Mouse (Mus musculus): Measurements from ENCODE around the gene Apbb1ip. TPM values are rescaled to one million over a fixed set of nuclear protein-coding genes. Genes with fewer than 3 reads are reported as not detected.
A peak's percentile ranks its signal among the peaks of the same experiment; 100 is the strongest.

The Apbb1ip gene
- 1 to 10 TPM; 2.6 to 2.7 TPM for total RNA-seq (2021)
- long read RNA-seq, experiment 1: 0 reads
- long read RNA-seq, experiment 2: 0 reads

DNA sequence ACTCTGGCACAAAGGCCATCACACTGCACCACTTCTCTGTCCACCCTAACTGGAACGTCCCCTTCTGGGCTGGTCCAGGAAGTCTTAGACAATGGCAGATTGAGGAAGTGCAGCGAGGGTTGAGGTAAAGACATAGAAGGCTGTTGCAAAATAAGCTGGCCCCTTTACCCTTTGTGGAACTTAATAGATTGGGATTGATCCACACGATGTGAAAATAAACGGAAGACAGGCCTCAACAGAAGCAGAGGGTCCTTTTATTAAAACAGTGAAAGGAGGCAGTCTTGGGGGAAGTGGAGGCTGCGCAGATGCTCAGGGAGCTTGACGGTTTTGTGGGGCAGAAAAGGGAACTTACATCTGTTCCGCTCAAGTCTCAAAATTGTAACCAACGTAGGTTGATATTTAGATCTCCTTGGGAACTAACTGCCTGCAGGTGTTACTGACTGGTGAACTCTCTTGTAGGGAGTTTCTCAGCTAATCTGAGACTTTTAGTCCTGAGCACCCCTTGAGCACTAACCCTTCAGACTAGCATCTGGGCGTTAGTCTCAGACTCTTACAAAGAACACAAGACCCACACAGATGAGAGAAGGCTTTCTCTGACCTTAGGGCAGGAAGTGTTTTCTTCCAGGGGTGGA lies at the start of gene Apbb1ip:
Gene Apbb1ip (plus strand): TSS at position 546 of the 632 bp plus-strand sequence.
- DNase-seq: no peak
- intact Hi-C loops (cut with DNase I; ENCODE audit: low total_unique reads): no loop called here

DNA sequence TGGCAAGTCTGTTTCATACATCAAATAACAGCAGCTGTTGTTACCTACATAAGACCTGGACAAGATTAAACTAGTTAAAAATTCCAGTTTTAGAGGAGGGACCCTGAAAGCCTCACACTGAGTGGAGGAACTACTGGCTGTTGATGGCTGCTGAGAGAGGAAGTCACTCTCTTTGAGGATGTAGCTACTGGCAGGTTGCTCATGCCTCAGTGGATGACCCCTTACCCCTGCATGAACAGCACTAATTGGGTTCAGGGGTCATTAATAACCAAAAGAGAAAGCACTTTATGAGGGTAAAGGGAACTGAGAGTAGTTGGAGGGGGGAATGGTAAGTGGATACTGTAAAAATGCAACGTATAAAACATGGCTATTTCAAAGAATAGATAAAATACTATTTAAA lies 46.8 kb upstream of the Apbb1ip start:
- no peak for DNase-seq
- intact Hi-C loops (cut with DNase I; ENCODE audit: low total_unique reads): no loop called here

DNA sequence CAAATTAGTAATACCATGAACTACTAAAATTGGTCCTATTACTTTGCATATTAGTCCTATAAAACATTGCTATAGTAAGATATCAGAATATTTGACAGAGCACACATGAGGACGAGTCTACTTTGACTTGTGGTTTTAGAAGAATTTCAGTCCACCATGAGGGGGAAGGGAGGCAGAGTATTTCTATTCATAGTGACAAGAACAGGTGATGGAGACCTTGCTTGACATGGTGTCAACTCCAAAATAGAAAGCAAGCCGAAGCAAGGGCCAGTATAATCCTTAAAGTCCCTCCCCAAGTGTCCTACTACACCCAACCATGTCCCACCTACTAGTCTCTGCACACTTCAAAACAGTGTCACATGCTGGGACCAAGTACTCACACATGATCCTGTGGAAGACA lies 37.8 kb upstream of the Apbb1ip start:
- intact Hi-C loops (cut with DNase I; ENCODE audit: low total_unique reads): no loop called here
- no peak for DNase-seq

DNA sequence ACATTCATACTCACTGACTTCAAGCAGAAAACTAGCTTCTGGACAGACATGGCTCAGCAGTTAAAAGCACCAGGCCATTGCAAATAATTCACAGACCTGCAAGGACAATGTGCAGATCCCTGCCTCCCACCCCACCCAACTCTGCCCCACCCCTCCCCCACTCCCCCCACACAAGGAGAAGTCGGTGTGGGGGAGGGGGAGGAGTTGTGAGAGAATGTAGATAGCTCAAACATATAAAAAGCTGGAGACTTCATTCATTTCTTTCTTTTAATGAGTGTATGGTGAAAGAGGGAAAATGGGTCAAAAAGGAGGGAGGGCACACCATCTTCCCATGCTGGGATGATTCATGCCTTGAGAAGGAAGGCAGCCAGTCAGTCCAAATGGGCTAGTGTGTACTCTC lies 34.5 kb upstream of the Apbb1ip start:
- intact Hi-C loops (cut with DNase I; ENCODE audit: low total_unique reads): no loop called here
- no peak for DNase-seq

DNA sequence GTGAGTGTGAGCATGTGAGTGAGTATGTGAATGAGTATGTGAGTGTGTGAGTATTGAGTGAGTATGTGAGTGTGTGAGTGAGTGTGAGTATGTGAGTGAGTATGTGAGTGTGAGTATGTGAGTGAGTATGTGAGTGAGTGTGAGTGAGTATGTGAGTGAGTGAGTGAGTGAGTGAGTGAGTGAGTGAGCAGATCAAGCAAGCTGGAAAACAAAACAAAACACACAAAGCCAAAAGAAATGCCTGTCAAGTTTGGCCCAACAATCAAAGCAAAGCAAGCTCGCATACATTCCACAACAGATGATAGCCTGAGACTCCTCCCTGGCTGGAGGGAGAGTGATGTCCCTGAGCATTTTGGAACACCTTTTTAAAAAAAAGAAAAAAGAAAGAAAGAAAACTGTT lies 33.5 kb upstream of the Apbb1ip start:
- intact Hi-C loops (cut with DNase I; ENCODE audit: low total_unique reads): no loop called here
- DNase-seq: no peak

DNA sequence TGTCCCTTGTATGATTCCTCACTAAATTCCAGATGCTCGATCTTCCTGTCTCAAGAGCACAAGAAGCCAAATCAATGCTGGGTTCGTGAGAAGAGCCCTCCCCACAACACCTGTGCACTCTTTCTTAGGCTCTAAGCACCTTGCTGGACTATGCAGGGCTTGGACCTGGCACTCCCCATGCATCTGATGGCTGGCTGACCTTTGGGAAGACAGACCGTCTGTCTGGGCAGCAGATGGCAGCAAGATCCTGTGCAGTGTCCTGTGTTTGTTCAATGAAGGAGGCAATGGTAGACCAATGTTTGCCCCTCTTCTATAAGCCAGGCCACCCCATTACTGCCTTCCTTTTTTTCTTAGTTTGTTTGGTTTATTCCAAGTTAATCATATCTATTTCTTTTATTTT lies 32.7 kb upstream of the Apbb1ip start:
- DNase-seq: no peak
- intact Hi-C loops (cut with DNase I; ENCODE audit: low total_unique reads): no loop called here

DNA sequence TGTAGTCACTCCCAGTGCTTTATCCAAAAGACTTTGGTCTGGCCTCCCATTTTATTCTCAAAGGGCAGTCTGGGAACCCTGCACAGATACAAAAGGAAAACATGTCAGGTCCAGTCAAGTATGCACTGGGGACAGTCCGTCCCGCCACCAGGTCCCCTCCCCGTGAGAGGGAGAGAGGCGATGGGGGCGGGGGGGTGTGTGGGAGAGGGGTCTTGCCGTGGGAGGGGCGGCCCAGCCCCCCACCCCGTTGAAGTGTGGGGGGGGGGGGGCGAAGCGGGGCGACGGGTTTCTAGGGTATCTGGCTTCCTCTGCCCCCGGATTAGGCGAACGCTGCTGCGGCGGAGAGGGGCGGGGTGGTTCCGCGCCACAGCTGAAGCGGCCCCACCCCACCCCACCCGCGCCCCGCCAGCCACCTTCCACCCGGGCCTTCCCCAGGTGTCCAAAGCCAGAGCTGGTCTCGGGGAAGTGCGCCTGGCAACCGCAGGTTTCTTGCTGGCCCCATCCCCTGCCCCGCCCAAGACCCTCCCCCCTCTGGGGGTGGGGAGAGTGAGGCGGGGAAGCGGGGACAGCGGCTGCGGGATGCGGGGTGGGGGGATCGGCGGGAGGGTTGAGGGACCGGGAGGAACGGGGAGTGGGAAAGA lies 29.7 kb upstream of the Apbb1ip start:
- peak; percentile 10 for DNase-seq
- intact Hi-C loops (cut with DNase I; ENCODE audit: low total_unique reads): no loop called here

DNA sequence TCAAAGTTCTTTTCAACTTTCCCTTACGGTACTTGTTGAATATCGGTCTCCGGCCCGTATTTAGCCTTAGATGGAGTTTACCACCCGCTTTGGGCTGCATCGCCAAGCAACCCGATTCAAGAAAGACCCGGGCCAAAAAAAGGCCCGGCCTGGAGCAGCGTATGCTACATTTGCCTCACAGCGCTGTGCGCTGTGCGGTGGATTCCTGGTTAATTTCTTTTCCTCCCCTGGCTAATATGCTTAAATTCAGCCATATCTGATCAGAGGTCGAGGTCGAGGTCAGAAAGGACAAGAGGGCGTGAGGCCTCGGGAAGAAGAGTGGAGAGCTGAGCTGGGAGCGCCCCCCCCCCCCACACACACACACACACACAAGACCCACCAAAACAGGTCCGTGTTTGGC lies 29.0 kb upstream of the Apbb1ip start:
- DNase-seq: no peak
- intact Hi-C loops (cut with DNase I; ENCODE audit: low total_unique reads): no loop called here

DNA sequence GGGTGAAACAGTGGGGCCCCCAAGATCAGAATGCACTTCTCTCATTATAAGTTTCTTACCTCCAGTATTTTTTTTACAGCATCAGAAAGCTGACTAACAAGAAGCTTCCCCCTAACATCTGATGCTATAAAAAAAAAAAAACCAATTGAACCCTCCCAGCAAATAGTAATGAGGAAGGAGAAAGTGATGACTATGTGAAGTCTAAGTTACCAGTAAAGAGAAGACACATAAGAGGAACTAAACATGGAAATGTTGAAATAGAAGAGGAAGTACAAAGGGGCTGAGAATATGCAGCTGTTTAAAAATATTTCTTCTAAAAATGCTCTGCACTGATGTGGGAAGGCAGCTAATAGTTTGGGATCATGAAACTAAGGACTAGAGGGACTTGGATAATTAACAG lies 27.1 kb upstream of the Apbb1ip start:
- DNase-seq: no peak
- intact Hi-C loops (cut with DNase I; ENCODE audit: low total_unique reads): no loop called here

DNA sequence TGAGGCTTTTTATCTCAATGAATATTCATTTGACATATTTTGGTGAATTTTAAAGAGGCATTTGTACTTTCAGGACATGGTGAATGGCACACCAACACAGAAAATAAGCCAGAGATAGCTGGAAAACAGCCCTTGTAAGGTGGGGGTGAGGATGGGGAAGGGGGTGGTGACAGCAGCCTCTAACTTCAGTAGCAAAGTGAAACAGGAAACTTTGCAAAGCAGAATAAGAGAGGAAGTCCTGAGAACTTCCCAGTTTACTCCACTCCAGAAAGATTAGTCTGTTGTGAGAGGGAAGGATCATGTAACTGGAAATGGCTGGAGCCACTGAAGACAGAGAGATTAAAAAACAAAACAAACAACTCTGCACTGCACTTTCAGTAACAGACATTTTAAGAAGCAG lies 26.0 kb upstream of the Apbb1ip start:
- no peak for DNase-seq
- intact Hi-C loops (cut with DNase I; ENCODE audit: low total_unique reads): no loop called here

DNA sequence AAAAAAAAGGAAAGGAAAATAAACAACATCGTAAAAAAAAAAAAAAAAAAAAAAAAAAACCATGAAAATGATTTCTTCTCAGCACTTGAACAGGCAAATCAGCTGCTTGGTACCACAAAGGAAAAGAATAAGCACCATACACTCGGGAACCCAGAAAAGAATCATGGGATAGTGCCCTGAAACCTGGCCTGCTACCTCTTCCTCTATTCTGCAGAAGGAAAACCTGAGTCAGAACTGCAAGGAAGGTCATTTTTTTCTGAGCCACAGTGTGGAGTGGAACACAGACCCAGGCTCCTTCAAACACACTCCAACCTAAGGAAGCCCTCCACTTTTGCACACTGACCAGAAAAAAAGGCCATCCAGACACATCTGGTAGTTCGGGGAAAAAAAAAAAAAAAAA lies 24.1 kb upstream of the Apbb1ip start:
- no peak for DNase-seq
- intact Hi-C loops (cut with DNase I; ENCODE audit: low total_unique reads): loop anchor here (10.0 kb wide), 1 partner anchor 115 kb away; no protein-coding TSS in a partner anchor

DNA sequence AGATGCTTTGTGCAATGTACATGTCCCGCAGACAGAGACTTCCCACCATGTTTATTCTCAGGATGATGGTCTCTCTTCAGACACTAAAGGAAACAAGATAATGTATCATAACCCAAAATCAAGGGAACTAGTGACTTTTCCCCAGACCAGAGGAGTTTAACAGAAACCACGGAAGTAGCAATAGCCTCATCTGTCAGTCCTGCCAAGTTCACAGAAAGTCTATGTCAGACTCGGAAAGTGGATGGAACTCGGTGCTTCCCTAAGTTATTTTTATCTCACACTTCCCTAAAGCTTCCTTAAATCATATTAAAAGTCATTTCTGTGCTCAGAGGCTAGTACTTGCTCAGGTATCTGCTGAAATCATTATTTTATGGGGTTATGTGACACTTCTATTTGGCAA lies 21.4 kb upstream of the Apbb1ip start:
- no peak for DNase-seq
- intact Hi-C loops (cut with DNase I; ENCODE audit: low total_unique reads): loop anchor here (10.0 kb wide), 1 partner anchor 112 kb away; no protein-coding TSS in a partner anchor

DNA sequence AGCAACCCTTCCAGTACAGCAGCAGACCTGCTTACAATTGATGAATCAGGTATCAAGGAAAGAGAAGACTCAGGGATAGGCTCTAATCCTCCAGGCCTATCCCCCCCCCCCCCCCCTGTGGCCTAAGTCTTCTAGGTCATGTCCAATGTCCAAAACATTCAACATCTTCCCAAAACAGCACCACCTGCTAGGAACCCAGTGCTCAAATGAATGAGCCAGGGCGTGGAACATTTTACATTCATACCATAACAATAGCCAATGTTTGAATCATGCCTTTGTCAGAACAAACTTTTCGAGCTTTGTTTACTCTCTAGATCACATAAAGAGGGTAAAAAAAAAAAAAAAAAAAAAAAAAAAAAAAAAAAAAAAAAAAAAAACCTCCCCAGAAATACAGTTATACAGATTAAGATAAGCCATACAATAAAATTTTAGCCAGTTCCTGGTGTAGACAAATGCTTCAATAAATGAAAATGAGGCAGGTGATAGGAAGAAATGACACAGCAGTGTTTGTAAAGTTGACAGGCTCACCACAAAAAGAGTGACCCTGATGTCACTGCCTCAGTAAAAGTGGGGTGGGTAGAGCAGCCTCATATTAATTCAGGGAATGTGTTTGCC lies 20.3 kb upstream of the Apbb1ip start:
- no peak for DNase-seq

DNA sequence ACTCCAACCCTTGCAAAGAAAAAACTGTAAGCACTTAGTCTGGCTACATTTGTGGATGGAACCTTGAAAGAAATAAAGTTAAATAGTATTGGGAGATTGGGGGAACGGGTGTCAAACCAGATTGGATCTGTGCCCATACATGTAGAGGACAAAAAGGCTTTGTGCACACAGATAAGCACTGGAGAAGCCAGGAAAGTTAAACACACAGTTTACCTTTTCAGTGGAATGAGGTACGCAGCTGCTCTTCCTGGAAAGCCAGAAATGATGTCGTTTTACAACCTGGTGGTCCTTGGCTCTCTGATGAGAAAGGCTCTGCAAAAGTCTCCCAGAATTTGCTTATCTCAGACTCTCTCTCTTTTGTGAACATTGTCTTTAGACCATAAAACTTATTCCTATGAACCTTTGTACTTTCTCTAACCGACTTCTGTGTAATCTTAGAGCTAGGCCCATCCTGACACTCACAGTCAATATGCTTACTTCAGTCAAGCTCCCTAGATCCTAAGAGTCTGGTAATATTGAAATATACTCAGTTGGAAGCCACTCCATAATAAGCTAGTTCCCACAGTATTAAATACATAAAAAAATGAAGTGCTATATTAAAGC lies 19.6 kb upstream of the Apbb1ip start:
- intact Hi-C loops (cut with DNase I; ENCODE audit: low total_unique reads): loop anchor here (10.0 kb wide), 1 partner anchor 110 kb away; no protein-coding TSS in a partner anchor
- no peak for DNase-seq

More for the DNA sequence above, 20.3 kb upstream of the Apbb1ip start:
- intact Hi-C loops (cut with DNase I; ENCODE audit: low total_unique reads): loop anchor here (10.0 kb wide), 1 partner anchor 111 kb away; no protein-coding TSS in a partner anchor

DNA sequence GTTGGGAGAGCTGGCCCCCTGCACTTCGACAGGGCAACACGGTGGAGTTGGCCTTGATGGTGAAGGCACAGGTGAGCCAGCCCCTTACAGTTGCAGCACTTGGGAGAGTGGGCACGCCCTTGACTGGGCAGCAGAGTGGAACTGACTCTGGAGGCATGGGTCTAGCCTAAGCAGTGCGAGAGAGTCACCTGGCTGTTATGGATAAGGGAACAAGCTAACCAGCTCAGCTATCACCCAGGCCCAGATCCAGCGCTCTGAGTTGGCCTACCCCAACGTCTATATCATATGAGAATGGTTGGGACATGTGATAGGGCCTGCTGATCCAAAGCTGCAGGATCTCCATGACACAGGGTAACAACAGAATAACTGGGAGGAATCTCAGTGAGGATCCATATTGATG lies 18.3 kb upstream of the Apbb1ip start:
- intact Hi-C loops (cut with DNase I; ENCODE audit: low total_unique reads): loop anchor here (10.0 kb wide), 1 partner anchor 109 kb away; no protein-coding TSS in a partner anchor
- DNase-seq: no peak

DNA sequence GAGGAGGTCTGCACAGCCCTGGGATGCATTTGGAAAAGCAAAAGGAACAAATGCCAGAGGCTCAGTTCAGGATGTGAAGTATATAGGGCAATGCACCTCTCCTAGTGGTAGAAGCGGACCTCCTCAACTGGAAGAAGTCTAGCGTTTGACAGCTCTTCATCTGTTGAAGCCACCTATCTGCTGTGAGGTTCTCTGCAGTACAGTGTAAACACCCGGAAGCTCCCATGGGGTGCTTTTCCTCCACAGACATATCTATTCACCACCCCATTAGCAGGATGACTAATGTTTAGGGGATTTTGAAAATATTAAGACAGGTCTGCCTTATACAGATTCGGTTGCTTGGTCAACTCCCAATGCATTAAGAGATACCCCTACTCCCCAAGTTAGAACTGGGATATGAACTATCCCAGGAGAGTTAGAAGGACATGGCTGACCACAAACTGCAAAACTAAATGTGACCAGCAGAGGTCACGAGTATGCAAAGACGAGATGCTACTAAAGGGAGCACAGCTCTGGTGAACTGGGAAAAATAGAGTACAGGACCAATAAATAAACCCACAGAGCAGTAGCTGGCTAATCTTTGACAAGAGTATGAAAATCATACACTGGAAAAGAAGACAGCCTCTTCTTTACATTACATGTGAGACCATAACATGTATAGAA lies 15.5 kb upstream of the Apbb1ip start:
- peak; percentile 49 for DNase-seq
- intact Hi-C loops (cut with DNase I; ENCODE audit: low total_unique reads): loop anchor here (10.0 kb wide), 1 partner anchor 106 kb away; no protein-coding TSS in a partner anchor

DNA sequence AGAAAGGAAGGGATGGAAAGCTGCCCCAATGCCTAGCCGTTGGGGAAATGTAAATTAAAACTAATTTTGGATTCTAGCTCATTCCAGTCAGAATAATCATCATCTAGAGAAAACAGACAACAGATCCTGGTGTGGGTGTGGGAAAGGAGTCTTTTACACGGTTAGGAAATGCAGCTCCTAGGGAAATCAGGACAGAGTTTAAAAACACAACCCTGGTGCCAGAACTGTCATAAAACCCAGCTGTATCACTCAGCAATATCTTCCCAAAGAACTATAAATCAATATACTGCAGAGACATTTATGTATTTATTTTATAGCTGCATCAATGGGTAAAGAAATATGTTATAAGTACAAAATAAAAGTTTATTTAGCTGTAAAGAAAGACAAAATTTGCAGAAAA lies 13.4 kb upstream of the Apbb1ip start:
- DNase-seq: no peak

DNA sequence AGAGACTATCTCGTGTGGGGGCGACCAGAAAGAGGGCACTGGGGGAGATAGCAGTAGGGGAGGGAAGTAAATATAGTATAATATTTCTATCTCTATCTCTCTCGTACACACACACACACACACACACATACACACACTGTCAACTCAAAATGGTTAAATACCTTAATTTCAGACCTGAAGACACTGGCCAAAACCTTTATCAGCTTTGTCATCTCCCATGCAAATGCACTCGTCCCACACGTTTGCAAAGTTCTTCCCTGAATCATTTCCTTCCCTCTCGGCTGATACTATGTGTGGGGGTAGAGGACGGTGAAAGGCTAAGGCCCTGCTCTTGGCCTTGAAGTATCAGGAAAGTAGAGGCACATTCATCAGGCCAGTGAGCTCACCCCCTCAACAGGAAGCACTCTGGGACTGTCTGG lies 12.8 kb upstream of the Apbb1ip start:
- DNase-seq: no peak
- intact Hi-C loops (cut with DNase I; ENCODE audit: low total_unique reads): no loop called here

More for the DNA sequence above, 13.4 kb upstream of the Apbb1ip start:
- intact Hi-C loops (cut with DNase I; ENCODE audit: low total_unique reads): no loop called here

DNA sequence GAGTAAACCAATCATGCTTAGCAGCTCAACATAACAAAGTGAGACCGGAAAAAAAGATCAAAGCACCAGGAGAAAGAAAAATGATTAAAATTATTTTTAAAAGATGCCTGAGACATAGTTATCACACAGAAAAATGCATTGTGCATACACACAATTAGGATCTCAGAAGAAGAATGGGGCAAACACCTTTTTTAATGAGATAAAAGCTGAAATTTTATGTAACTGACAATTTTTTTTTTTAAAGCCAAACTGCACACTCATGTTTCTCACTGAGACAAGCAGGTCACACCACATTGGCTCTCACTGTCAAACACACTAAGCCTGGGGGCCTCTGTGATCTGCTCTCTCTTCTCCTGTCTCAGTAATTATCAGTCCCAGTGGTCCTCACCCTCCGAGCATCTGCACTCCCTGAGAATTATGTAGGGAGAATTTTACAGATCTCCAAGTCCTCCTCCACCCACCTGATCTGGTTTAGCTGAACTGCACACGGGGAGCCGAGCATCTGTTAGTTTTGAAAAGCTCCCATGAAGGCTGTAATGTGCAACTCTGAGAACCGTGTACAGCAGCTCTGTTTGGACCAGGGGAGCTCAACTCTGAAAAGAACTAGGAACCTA lies 9.0 kb upstream of the Apbb1ip start:
- DNase-seq: no peak
- intact Hi-C loops (cut with DNase I; ENCODE audit: low total_unique reads): no loop called here

All from gastrocnemius, postnatal 14 days (tissue).